Mouse (Mus musculus) neural tube, embryonic 11.5 days (tissue): Measurements from ENCODE around the gene Sestd1. TPM values are rescaled to one million over a fixed set of nuclear protein-coding genes. Genes with fewer than 3 reads are reported as not detected.

Experiments used
- ATAC-seq: fragments of 200-750 bp; cut with Nextera tagmentation; 2 replicates; pipeline ENCODE4 v1.8.0; 2017; ENCODE audit warnings: moderate number of reproducible peaks, mild to moderate bottlenecking, moderate TSS enrichment, moderate library complexity; ENCODE audit not compliant: insufficient read depth, low FRiP score, low TSS enrichment
- DNase-seq: peaks from one replicate; pipeline ENCODE4 v3.0.0-alpha.2; 2015; ENCODE audit warnings: low spot score
- H3K27ac ChIP-seq: fragments of 300-500 bp; sonication (generic); 2 replicates; pipeline ENCODE4 v1.5.1; 2014; ENCODE audit warnings: low read depth, mild to moderate bottlenecking, low read length
- H3K27me3 ChIP-seq: fragments of 300-500 bp; sonication (generic); 2 replicates; pipeline ENCODE4 v1.6.1; 2014; ENCODE audit warnings: mild to moderate bottlenecking, low read length, mixed read lengths; ENCODE audit not compliant: control insufficient read depth, insufficient read depth
- H3K36me3 ChIP-seq: fragments of 300-500 bp; sonication (generic); 2 replicates; pipeline ENCODE4 v1.6.1; 2014; ENCODE audit warnings: mild to moderate bottlenecking, low read length, moderate library complexity, mixed read lengths; ENCODE audit not compliant: control insufficient read depth, insufficient read depth
- H3K4me1 ChIP-seq: fragments of 300-500 bp; sonication (generic); 2 replicates; pipeline ENCODE4 v1.6.1; 2014; ENCODE audit warnings: low read length, mixed read lengths; ENCODE audit not compliant: control insufficient read depth, insufficient read depth
- H3K4me2 ChIP-seq: fragments of 300-500 bp; sonication (generic); 2 replicates; pipeline ENCODE4 v1.6.1; 2014; ENCODE audit warnings: low read depth, mild to moderate bottlenecking, moderate library complexity
- H3K4me3 ChIP-seq: fragments of 300-500 bp; sonication (generic); 2 replicates; pipeline ENCODE4 v1.5.1; 2014; ENCODE audit warnings: low read depth, low read length
- H3K9ac ChIP-seq: fragments of 300-500 bp; sonication (generic); 2 replicates; pipeline ENCODE4 v1.6.1; 2014; ENCODE audit warnings: mild to moderate bottlenecking, low read length
- H3K9me3 ChIP-seq: fragments of 300-500 bp; sonication (generic); 2 replicates; pipeline ENCODE4 v1.6.1; 2016; ENCODE audit warnings: low read length; ENCODE audit not compliant: control insufficient read depth
- WGBS: fragments of 180-500 bp; shearing (Covaris S2); extraction: QIAGEN DNeasy Blood & Tissue Kit; methylation state at CpG from one replicate; pipeline ENCODE4 v1.1.7; 2014; 5-methylcytosine and 5-hydroxymethylcytosine counted together
- polyA plus RNA-seq: library from polyadenylated mRNA; unstranded; fragments of >200 nt; fragmentation: Nextera tagmentation; extraction: Ambion mirVana; gene quantifications from 2 replicates; pipeline ENCODE4 v1.2.1, GENCODE M21; 2014

Gene Sestd1
- polyA plus RNA-seq, 1 experiment from 2014 or later: 31.3 TPM

- no peaks in the 10 kb centered on the region for H3K36me3 ChIP-seq
- H3K4me2 ChIP-seq: no peak overlapping the region
- no peaks in the 10 kb centered on the region for H3K27me3 ChIP-seq
- H3K9ac ChIP-seq: no peak overlapping the region
- no peaks in the 10 kb centered on the region for H3K4me1 ChIP-seq
- ATAC-seq: no peak
- no peaks in the 10 kb centered on the region for H3K9me3 ChIP-seq
- WGBS: 76% methylated on average over 7 of the region's 7 CpGs
- DNase-seq: no peak
- H3K4me3 ChIP-seq: no peak overlapping the region
- no peak overlapping the region for H3K27ac ChIP-seq
These were observed 15.1 kb downstream of the Sestd1 start for GRCm38 (mm10) chr2:77265301-77265700.

GRCm38 (mm10) chr2:77264550-77264949, 15.8 kb downstream of the Sestd1 start:
- WGBS: 91% methylated on average over 6 of the region's 6 CpGs
- H3K9ac ChIP-seq: no peak overlapping the region
- H3K4me2 ChIP-seq: no peak overlapping the region
- no peak overlapping the region for H3K27ac ChIP-seq
- no peaks in the 10 kb centered on the region for H3K36me3 ChIP-seq
- ATAC-seq (no peak), DNase-seq (no peak)
- H3K9me3 ChIP-seq: no peaks in the 10 kb centered on the region
- no peaks in the 10 kb centered on the region for H3K27me3 ChIP-seq
- H3K4me1 ChIP-seq: no peaks in the 10 kb centered on the region
- no peak overlapping the region for H3K4me3 ChIP-seq

DNA sequence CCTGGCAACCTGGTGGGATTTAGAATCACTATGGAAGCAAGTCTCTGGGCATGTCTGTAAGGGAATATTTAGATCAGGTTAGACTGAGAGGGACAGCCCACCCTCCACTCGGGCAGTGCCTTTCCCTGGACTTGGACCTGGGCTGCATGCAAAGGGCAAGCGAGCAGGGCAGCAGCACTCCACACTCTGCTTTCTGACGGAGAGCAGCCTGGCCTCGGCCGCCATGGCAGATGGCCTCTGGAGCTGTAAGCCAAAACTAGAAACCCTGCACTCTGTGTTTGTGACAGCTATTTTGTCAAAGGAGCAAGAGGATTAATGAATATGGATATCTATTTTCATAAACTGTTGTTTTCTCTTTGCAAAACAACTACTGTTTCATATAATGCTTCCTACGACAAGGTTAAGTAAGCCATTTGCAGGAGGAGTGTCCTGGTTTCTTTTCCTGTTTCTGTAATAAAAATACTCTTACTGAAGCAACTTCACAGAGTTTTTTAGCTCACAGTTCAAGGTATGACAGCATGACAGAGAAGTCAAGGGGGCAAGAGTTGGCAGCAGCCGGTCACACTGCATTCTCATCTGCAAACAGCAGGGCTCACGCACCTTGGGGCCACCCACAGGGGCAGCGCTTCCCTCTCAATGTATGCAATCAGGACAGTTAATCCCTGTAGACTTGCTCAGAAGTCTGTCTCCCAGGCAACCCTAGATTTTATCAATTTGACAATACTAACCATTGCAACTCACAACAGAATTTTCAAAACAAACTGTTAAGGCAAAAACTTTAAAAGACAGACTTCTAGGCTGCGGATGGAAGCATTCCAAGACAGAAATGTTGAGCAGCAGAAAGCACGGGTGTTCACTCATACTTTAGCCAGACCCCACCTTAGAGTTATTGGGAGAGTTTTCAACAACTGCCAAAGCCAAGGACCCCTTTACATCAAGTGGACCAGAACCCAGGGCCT, 16.6 kb downstream of the Sestd1 start:
- DNase-seq: no peak
- Histone ChIP-seq H3K9ac (no peak overlapping the region), H3K36me3 (no peaks in the 10 kb centered on the region), H3K27ac (no peak overlapping the region), H3K27me3 (no peaks in the 10 kb centered on the region), H3K4me3 (no peak overlapping the region), H3K4me1 (no peaks in the 10 kb centered on the region), H3K4me2 (no peak overlapping the region), H3K9me3 (no peaks in the 10 kb centered on the region)
- ATAC-seq: no peak
- WGBS: 67% methylated on average over 11 of the region's 11 CpGs

DNA sequence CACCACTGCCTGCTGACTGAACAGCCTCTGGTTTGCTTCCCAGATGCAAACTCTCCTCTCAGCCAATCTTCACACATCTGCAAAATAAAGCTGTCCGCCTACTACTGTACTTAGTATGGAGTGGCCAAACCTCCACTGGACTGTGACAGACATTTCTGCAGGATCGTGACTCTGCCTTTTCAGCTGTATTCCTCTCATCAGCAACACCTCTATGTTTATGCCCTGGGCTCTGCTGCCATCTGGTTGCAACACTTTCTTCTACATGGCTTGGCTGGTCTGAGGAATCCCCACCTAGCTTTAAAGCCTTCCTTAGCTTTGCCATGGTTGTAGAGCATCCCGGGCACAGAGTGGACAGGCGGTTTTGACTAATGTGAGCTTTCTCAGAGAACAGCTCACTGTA, 20.3 kb downstream of the Sestd1 start:
- Histone ChIP-seq H3K4me2 (no peak overlapping the region), H3K9me3 (no peaks in the 10 kb centered on the region), H3K36me3 (no peaks in the 10 kb centered on the region), H3K27me3 (no peaks in the 10 kb centered on the region), H3K4me3 (no peak overlapping the region), H3K4me1 (no peaks in the 10 kb centered on the region), H3K27ac (no peak overlapping the region), H3K9ac (no peak overlapping the region)
- ATAC-seq (no peak), DNase-seq (no peak)
- WGBS: 82% methylated on average over 4 of the region's 4 CpGs

- Histone ChIP-seq H3K9ac (no peak overlapping the region), H3K27me3 (no peaks in the 10 kb centered on the region; the same call in 1 of the 2 replicates), H3K9me3 (no peaks in the 10 kb centered on the region), H3K4me2 (no peak overlapping the region), H3K4me3 (no peak overlapping the region), H3K36me3 (no peaks in the 10 kb centered on the region), H3K27ac (no peak overlapping the region), H3K4me1 (no peaks in the 10 kb centered on the region)
- WGBS: 93% methylated on average over 6 of the region's 6 CpGs
- DNase-seq (no peak), ATAC-seq (no peak)
These were observed 27.2 kb downstream of the Sestd1 start for GRCm38 (mm10) chr2:77253227-77253626.

- Histone ChIP-seq H3K27me3 (no peaks in the 10 kb centered on the region; the same call in 1 of the 2 replicates), H3K4me1 (no peaks in the 10 kb centered on the region), H3K4me3 (no peak overlapping the region), H3K4me2 (no peak overlapping the region), H3K9ac (no peak overlapping the region), H3K36me3 (no peaks in the 10 kb centered on the region), H3K27ac (no peak overlapping the region), H3K9me3 (no peaks in the 10 kb centered on the region)
- WGBS: 92% methylated on average over 6 of the region's 6 CpGs
- ATAC-seq: no peak
- DNase-seq: no peak
These were observed 28.7 kb downstream of the Sestd1 start for GRCm38 (mm10) chr2:77251736-77252135.

DNA sequence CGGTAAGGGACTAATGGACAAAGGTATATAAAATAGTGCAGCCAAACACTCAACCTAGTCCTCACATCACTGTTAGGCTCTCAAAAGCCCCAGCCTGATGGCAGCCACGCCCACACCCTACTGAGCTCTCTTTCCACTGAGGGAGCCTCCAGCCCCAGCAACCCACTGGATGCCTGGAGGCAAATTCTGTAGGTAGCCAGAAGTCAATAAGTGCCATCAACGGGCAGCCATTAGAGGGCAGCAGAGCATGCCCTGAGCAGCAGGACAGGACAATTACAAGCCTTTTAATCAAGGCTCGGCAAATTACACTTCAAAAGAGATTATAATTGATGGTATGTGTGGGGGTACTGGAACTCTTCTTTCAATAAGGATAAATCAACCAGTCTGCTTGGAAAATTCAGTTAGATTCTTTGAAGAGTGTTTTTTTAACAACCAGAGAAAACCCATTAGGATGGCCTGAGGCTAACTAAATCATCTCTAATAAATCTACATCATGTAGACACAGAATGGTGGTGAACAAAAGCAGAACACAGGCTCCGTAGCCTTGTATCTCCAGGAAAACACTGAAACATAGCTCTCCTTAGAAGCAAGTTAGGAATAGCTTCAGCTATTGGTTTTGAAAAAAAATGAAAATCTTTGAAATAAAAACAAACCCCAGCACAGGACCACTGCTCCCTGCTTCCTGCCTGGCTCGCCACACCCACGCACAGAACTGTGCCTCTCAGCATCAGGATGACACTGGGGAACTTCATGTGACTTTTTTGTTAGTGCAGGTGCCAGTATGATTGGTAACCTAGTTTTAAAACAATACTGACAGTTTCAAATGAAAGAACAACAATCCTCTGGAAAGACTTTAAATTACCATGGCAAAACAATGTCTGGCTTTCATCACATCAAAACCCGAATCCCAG, 30.4 kb downstream of the Sestd1 start:
- 28% methylated on average over 8 of the region's 8 CpGs for WGBS
- DNase-seq (peak; percentile 75), ATAC-seq (peak; percentile 75)
- Histone ChIP-seq H3K36me3 (no peaks in the 10 kb centered on the region), H3K4me2 (no peak overlapping the region), H3K4me3 (no peak overlapping the region), H3K27me3 (no peaks in the 10 kb centered on the region; the same call in 1 of the 2 replicates), H3K9me3 (no peaks in the 10 kb centered on the region), H3K9ac (no peak overlapping the region), H3K27ac (no peak overlapping the region), H3K4me1 (no peaks in the 10 kb centered on the region)

DNA sequence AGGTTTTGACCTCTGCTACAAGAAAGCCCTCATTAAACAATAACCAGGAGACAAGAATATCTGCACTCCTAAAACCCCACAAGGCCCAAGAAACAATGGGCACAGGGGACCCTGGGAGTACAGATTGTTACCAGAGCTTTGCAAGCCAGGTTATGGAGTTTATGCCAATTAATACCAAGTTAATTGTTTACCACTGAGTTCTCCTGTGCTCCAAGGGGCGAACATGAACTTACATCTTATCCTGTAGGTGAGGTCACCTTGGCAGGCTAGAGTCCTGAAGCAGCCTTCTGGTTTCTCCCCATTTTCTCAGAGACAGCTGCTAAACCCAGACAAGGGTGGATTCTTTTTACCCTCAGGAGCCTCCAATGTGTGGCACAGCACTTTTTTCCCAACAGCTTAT, 32.0 kb downstream of the Sestd1 start:
- no peak for ATAC-seq
- Histone ChIP-seq H3K36me3 (no peaks in the 10 kb centered on the region; the same call in 1 of the 2 replicates), H3K4me1 (no peaks in the 10 kb centered on the region), H3K27ac (no peak overlapping the region), H3K4me2 (no peak overlapping the region), H3K27me3 (no peaks in the 10 kb centered on the region; the same call in 1 of the 2 replicates), H3K4me3 (no peak overlapping the region), H3K9ac (no peak overlapping the region), H3K9me3 (no peaks in the 10 kb centered on the region)
- 84% methylated on average over 1 of the region's 1 CpGs for WGBS
- DNase-seq: no peak
